Mouse (Mus musculus) brain, embryonic 14.5 days (tissue): ENCODE measurements around the gene Mtf1.

ENCODE experiments used
- CTCF ChIP-seq: fragments of 200-500 bp; IDR thresholded peaks from 2 replicates; pipeline ENCODE4 v1.5.1; 2012; ENCODE audit warnings: inconsistent platforms, mild to moderate bottlenecking, moderate library complexity, borderline replicate concordance; ENCODE audit not compliant: insufficient read depth, insufficient read length; ENCODE audit errors: extremely low read depth
- POLR2A ChIP-seq: fragments of 200-500 bp; IDR thresholded peaks from 2 replicates; pipeline ENCODE4 v1.6.1; 2012; ENCODE audit warnings: mild to moderate bottlenecking, inconsistent platforms, borderline replicate concordance; ENCODE audit not compliant: poor library complexity, insufficient read depth, insufficient read length, severe bottlenecking; ENCODE audit errors: extremely low read depth

DNA sequence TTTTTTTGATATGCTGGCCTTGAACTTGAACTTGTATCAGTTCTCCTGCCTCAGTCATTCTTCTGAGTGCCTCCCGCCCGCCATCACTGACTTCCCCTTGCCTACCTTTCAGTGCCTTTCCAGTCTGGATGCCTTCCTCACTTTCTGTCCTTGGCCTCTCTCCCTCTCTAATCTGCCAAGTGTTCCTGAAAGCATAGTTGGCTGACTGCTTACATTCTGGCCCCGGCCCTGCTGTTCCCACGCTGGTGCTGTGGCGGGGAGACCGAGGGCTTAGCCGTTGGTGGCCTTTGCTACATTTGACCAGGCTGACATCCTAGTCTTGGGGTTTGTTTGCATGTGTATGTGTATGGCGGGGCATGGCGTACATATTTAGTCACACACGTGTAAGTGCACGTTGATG is 14.0 kb downstream of the Mtf1 start:
- no peak for TF ChIP-seq CTCF
- TF ChIP-seq POLR2A, result no peak
